Mouse (Mus musculus): ENCODE data around the gene Rhot2.
"Not testable (repeated sequence)": the region's sequence is repeated elsewhere in the genome, so short reads cannot be mapped to it uniquely, and the experiment has no call there.

Rhot2 gene

DNA sequence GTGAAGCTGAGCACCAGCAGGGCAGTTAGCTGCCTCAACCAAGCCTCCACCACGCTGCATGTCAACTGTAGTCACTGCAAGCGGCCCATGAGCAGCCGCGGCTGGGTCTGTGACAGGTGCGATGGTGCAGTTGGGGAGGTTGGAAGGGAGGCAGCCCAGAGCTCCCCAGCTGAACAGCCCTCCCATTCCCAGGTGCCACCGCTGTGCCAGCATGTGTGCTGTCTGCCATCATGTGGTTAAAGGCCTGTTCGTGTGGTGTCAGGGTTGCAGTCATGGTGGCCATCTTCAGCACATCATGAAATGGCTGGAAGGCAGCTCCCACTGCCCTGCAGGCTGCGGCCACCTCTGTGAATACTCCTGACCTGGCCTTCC, 16.4 kb downstream of the Rhot2 start:
- no peak for DNase-seq (ENCODE audit: low read depth)

DNA sequence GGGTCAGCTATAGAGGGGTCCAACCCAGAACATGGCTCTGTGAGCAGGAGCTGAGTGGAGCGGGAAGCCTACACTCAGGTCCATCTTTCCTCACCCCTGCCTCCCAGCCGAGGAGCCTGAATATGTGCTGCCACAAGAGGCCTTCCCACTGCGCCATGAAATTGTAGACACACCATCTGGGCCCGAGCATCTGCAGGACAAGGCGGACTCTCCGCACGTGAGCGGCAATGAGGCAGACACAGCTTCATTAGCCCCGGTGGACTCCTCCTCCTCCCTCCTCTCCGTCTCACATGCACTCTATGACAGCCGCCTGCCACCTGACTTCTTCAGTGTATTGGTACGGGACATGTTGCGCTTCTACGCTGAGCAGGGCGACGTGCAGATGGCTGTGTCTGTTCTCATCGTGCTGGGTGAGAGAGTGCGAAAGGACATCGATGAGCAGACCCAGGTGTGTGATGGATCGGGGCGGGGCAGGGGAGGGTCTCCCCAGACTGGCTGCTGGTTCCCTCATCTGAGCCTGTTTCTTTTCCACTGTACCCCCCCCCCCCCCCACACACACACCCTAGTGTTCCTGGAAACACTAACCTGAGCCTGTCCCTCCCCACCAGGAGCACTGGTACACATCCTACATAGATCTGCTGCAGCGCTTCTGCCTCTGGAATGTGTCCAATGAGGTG, 17.0 kb downstream of the Rhot2 start:
- no peak for DNase-seq (ENCODE audit: low read depth)

DNA sequence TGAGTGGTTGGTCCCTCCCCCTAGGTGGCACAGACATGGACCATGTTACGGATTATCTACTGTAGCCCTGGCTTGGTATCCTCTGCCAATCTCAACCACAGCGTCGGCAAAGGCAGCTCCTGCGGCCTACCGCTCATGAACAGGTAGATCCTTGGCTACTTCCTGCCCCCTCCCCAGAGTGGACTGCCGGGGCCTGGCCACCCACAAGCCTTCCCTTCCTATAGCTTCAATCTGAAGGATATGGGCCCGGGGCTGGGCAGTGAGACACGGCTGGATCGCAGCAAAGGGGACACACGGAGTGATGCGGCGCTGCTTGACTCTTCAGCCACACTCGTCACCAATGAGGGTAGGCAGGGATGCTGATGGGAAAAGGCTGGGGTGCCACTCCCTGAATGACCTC, 17.6 kb downstream of the Rhot2 start:
- no peak for DNase-seq (ENCODE audit: low read depth)

DNA sequence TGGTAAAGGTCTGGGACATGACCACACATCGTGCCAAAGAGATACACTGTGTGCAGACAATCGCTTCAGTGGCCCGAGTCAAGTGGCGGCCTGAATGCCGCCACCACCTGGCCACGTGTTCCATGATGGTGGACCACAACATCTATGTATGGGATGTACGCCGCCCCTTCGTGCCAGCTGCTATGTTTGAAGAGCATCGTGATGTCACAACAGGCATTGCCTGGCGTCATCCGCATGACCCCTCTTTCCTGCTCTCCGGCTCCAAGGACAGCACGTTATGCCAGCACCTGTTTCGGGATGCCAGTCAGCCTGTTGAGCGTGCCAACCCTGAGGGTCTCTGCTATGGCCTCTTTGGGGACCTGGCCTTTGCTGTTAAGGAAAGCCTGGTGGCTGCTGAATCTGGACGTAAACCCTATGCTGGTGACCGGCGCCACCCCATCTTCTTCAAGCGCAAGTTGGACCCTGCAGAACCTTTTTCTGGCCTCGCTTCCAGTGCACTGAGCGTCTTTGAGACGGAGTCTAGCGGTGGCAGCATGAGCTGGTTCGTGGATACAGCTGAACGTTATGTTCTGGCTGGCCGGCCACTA, 18.6 kb downstream of the Rhot2 start:
- DNase-seq (ENCODE audit: low read depth), result no peak

DNA sequence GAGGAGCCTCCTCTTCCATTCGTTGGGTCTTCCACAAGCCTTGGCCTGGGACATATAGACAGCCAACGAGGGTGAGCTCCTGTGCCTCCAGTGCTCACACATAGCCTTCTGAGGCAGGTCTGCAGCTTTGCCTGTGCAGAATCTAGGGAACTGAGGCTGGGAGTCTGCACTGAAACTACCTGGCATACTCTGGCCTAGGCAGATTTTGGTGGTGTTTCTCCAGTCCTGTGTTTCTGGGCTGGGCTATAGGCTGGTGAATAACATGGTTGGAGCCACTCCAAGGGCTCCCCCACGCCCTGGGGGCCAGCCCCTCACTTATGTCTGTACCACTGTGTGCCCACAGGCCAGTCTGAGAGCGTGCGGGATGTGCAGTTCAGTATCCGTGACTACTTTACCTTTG, 19.3 kb downstream of the Rhot2 start:
- DNase-seq (ENCODE audit: low read depth), result no peak

DNA sequence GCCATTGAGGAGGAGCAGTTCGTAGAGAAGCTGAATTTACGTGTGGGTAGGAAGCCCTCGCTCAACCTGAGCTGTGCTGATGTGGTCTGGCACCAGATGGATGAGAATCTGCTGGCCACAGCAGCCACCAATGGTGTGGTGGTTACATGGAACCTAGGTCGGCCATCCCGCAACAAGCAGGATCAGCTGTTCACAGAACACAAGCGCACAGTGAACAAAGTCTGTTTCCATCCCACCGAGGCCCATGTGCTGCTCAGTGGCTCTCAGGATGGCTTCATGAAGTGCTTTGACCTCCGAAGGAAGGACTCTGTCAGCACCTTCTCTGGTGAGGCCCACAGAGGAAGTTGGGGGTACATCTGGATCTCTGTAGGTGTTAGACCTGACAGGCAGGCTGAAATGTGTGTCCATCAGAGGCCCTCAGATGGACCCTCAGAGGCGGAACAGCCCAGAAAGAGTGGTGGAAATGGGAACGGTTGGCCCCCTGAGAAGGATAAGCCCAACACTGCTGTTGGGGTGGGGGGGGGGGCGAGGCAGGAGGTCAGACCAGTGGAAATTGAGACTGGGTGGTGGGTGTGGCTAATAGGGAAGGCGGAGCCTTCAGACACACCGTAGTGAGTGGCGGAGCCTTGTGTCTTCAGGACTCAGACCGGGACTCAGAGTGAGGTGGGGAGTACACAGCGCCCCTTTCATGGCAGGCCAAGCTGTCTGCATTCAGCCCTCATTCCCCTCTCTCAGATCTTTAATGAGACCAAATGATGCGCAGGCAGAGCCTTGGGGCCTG, 20.1 kb downstream of the Rhot2 start:
- no peak for DNase-seq (ENCODE audit: low read depth)

DNA sequence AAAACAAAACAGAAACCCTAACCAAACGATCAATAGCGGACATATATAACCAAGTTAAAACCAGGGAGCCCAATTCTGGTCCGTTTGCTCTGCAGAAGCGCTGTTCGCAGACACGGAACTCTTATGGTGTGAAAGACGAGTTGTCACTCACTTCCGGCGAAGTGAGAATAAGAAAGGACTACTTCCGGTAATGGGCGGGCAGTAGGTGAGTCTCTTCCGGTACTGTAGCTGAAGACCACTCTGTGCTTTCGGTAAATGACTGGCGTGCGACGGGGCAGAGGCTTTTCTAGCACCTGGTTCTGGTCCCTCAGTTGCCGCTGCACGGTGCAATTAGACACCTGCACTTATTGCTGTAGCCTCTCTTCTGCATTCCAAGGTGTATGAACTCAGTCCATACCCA, 21.2 kb downstream of the Rhot2 start, which contains the start of gene Wdr24:
Gene Wdr24, plus strand, starts transcription at position 176 of the 400 bp plus-strand sequence.
- DNase-seq (ENCODE audit: low read depth), result peak; percentile 78

DNA sequence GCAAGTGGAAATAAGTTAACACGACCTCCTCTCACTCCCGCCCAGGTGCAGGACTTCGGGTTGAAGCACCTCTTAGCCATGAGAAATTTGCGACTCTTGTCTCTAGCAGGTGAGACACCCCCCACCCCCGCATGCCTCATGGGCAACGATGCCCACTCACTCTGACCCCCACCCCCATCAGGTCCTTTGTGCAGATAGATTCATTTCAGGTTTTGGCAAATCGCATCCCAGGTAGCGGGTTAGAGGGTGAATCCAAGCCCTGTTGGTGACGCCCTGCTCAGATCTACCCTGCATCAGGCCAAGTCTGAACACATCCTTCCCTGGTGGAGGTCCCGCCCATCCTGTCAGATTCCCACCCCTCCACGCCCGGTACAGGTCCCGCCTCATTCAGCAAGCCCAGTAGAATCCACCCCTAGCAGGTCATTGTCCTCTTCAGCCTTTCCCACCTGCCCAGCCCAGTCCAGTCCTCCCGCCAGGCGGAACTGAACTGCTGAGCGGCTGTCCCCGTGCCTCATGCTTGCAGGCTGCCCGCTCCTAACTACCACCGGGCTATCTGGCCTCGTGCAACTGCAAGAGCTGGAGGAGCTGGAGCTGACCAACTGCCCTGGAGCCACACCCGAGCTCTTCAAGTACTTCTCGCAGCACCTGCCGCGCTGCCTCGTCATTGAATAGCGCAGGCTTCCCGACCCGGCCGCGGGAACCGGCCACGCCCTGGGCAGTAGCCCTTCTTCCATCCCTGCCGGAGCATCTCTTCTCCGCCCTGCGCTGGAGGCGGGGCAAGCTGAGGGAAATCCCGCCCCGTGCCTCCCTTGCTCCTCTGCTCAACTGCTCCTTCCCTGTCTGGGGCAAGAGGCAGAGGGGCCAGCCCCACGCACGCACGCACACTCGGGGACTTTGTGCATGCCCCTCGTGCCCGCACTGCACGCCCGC, 25.5 kb downstream of the Rhot2 start:
- no peak for DNase-seq (ENCODE audit: low read depth)

DNA sequence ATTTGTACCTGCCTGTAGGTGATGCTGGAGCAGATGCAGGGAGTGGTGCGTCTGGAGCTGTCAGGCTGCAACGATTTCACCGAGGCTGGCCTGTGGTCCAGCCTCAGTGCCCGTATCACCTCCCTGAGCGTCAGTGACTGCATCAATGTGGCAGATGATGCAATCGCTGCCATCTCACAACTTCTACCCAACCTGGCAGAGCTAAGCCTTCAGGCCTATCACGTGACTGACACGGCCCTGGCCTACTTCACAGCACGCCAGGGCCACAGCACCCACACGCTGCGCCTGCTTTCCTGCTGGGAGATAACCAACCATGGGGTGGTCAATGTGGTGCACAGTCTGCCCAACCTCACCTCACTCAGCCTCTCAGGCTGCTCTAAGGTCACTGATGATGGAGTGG, 27.0 kb downstream of the Rhot2 start:
- DNase-seq (ENCODE audit: low read depth), result no peak

DNA sequence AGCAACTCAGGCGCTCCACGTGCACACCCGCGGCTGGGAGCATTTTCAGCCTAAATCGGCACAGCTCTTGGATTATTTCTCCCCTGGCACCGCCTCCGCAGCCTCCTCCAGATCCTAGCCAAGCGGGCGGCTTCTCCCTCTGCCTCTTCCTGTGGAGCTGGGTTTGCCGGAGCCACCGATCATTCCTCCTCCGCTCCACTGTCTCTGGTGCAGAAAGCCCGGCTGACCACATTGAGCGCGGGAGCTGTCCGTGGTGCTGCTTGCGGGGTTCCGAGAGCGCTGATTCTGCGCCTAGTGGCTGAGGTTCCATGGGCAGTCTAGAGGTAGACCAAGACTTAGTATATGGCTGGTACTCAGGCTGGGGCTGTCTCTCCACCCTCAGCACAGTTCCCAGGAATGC, 31.2 kb downstream of the Rhot2 start:
- peak; percentile 30 for DNase-seq (ENCODE audit: low read depth)

DNA sequence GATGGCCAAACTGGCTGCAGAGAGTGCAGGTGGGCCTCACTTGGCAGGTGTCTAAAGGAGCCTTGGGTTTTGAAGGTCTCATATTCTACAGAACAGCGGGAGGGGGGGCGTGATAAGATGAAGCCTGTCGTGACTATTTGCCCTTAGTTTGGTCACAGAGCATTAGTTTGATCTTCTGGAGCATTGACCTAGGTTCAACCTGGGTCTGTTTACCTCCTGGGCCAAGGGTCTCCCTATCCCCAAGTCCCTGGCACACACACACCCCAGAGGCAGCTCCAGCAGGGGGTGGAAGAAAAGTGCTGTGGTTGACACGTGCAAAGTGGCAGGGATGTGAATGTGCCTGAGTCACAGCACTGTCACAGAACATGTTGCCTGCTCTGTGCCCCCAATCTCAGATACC, 33.8 kb downstream of the Rhot2 start:
- no peak for DNase-seq (ENCODE audit: low read depth)

DNA sequence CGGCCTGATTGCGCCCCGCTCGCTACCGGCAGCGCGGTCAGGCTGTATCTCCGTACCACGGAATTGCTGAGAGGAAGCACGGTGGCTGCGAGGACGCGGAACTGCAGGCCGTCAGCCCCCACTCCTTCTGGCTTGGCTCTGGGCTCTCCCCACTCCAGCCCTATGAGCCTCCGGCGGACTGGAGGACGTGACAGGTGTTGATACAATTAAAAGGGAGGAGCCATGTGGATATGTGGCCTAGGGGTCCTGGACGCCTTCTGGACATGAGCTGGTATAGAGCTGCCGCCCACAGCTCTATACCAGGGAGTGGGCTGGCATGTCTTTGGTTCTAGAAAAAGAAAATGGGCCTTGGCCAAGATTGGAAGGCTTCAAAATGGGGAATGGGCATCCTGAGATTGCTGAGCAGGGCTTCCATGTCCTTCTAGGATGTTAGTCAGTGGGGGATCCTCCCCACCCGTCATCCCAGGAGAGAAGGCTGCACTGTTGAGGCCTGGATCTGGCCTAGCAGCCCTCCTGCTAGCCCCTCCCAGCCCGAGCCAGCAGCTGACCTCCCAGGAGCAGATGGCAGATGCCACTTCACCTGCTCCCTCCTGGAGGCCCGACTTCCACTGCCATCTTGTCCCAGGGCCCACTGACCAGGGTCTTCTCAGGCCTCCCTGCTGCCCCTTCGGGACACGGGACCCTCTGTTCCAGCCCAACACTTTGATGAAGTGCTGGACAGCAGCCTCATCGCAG, 34.9 kb downstream of the Rhot2 start:
- DNase-seq (ENCODE audit: low read depth), result no peak

DNA sequence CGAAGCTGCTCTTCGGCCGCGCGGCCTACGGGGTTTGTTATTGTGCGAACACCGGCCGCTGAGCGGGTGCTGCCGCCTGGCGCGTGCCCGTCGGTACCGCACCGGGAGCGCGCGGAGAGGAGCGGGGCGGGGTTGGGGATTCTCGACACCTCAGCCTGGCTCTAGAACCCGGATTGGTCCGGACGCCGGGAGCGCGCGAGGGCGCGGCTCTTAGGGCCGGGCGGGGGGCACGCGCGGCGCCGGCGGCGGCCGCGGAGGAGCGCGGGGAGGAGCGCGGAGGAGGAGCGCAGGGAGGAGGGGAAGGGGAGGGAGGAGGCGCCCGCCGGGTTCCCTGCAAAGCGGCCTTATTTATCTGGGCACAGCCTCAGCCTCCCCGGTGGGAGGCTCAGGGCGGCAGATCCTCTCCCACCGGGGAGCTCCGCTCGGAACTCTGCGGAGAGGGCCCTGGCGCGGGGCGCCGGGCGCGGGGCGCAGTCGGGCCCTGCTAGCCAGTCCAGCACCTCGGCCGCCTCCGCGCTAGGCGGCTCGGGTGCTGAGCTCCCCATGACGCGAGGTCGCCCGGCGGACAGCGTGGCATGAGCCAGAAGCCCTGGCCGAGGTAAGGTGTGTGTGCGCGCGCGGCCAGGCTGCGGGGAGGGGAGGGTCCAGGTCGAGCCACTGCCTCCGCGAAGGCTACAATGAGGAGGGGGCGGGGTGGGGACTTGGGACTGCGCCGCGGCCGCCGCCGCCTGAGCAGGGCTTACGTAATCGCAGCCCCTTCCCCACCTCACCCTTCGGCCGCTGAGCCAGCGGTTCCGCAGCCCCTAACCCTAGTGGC, 35.7 kb downstream of the Rhot2 start, which contains the start of gene Fbxl16:
Gene Fbxl16, plus strand, starts transcription at position 297 of the 817 bp plus-strand sequence.
- DNase-seq (ENCODE audit: low read depth), result no peak

DNA sequence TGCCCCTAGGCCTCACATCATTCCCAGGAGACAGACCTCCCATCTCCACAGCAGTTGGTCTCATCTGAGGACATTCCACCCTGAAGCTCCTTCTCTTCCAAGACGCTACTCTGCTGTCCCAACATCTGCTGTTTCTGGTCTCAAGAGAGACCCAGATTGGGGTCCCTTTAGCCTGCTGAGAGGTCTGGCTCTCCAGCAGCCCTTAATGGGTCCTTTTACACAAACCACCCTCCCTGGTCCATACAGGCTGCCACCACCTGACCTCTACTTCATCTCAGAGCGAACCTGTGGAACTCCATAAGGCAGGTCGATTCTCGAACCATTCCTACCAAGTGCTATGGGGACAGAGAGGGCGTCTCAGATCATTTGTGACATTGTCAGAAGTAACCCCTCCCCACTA, 36.6 kb downstream of the Rhot2 start:
- DNase-seq (ENCODE audit: low read depth), result no peak

DNA sequence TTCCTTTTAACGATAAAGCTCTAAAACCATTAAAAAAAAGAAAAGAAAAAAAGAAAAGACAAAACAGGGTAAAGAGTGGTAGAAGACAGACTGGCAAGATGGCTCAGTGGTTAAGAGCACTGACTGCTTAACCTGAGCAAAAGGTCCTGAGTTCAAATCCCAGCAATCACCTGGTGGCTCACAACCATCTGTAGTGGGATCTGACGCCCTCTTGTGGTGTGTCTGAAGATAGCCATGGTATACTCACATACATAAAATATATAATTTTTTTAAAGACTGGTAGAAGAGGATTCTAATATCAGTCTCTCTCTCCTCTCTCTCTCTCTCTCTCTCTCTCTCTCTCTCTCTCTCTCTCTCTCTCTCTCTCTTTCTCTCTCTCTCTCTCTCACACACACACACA, 37.2 kb downstream of the Rhot2 start:
- DNase-seq (ENCODE audit: low read depth), result not testable (repeated sequence)

DNA sequence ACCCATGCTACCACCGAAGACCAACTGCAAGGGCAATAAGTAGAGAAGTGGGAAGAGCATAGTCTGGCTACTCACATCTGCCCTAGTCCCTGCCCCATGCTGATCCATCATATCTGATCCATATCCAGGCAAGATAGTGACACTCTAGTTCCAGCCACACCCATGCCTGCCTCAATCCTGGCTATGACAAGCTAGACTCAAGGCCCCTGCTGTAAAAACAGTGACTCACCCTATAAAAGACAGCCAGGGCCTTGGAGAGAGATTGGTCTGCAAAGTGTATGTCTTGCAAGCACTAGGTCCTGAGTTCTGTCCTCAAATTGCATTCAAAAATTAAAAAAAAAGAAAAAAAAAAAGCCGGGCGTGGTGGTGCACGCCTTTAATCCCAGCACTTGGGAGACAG, 38.1 kb downstream of the Rhot2 start:
- no peak for DNase-seq (ENCODE audit: low read depth)

DNA sequence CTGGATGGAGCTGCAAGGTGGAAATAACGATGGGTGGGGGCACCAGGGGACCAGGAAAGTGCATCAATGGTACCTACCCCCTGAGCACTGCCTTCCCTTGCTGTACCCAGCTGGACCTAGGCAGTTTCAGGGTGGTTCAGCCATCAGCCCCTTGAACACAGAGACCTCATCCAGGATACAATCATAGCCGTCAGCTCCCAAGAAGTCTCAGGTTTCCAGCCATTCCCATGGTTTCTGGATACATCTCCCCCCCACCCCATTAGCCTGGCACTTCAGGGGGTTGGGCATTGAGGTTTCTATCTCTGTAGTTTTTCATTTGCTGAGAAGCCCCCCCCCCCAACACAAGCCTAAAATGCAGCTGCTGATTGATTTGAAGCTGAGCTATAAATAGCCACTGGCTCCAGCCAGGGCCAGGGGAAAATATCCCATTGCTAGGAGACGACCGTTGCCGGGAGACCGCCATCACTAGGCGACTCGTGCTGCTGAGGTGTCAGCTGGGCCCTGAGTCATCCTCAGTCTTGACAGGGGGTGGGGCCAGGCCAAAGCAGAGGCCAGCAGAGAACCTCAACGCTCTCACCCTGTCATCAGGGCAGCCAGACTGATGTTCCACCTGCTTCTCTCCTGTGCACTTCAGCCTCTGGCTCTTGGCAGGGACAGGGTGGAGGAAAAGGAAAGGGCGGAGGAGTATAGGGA, 41.7 kb downstream of the Rhot2 start:
- peak; percentile 55 for DNase-seq (ENCODE audit: low read depth)

DNA sequence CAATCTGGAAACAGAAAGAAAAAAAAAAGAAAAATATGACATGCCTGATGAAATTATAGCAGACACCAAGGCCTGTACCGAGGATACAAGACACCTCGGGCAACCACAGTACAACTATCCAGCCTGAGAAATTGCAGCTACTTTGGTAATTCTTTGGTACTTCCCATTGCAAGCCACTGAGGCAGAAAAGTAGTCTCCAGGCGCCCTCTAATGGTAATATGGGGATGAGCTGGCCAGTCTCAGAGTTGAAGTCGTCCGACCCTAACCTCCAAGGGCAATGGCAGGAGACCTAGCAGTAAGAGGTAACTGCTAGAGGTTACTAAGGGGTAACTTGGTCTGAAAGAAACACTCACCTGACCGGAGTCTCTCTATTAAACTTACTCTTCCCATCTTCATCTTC, 43.6 kb downstream of the Rhot2 start:
- DNase-seq (ENCODE audit: low read depth), result peak; percentile 28

DNA sequence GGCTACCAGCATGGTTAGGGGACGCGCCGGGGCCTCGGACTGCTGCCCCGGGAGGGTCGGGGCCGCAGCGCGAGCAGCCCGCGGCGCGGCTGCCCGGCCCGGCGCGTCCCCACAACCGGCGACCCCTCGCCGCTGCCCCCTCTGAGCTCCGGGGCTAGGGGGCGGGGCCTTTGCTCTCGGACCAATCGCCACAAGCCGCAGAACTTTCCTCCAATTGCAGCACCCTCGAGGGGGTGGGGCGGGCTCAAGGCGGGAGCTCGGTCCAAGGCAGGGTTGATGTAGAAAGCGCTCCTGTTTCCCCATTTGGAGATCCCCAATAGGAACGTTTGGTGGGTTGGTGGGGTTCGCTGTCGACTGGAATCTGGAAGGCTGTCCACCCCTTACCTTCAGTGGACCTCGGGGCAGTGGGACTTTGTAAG, 47.7 kb downstream of the Rhot2 start, which contains the start of gene Metrn:
Gene Metrn, minus strand, starts transcription at position 186 of the 419 bp plus-strand sequence.
- DNase-seq (ENCODE audit: low read depth), result peak; percentile 26
